10 mouse cellular contexts compared by ENCODE assay signal in genomic region chr7:97356875-97357276, GRCm38 (mm10). TPM values are rescaled to one million over a fixed set of nuclear protein-coding genes. Genes with fewer than 3 reads are reported as not detected.
A peak's percentile ranks its signal among the peaks of the same experiment; 100 is the strongest.
DNase-seq lines count a peak whose midpoint lies in the region; ATAC-seq and TF ChIP-seq lines count a peak whose summit lies in the region.
"Had no signal": no experiment of that assay in that cellular context is flagged by ENCODE, and none has a peak within 500 bp of the region (broad histone marks: within the 10 kb centered on the region; RNA-seq: fewer than 3 reads in every experiment).

No protein-coding gene starts in this region.

- H3K36me3 ChIP-seq in kidney, adult 2 months (ENCODE audit: control insufficient read depth, insufficient read depth, low read length), result no peaks in the 10 kb centered on the region
- no peaks in the 10 kb centered on the region for H3K36me3 ChIP-seq in kidney, embryonic 14.5 days (ENCODE audit: control insufficient read depth, insufficient read depth, low read length)
- no peaks in the 10 kb centered on the region for H3K36me3 ChIP-seq in lung, postnatal 0 days (ENCODE audit: insufficient read depth, low read length)
- no peaks in the 10 kb centered on the region for H3K36me3 ChIP-seq in hindbrain, embryonic 13.5 days

- H3K9ac ChIP-seq in kidney, embryonic 14.5 days (ENCODE audit: low read depth, low read length), result no peak overlapping the region
- no peak overlapping the region for H3K9ac ChIP-seq in lung, postnatal 0 days (replicated peaks; ENCODE audit: low read depth)
- H3K9ac ChIP-seq in hindbrain, embryonic 13.5 days, result no peak overlapping the region

- H3K9me3 ChIP-seq in kidney, embryonic 14.5 days (ENCODE audit: control insufficient read depth, low read length), result no peaks in the 10 kb centered on the region
- no peaks in the 10 kb centered on the region for H3K9me3 ChIP-seq in lung, postnatal 0 days (ENCODE audit: low read length)
- no peaks in the 10 kb centered on the region for H3K9me3 ChIP-seq in hindbrain, embryonic 13.5 days

- DNase-seq in kidney, adult 2 months, result peak; percentile 34
- DNase-seq in adipocyte (ENCODE audit: low spot score), result peak; percentile 96
- peak; percentile 61 to 63 for DNase-seq in gastrocnemius, adult 8-10 months (ENCODE audit: low spot score in 2 of 2)
- peak; percentile 94 for DNase-seq in lung, postnatal 0 days (ENCODE audit: low spot score)
- no peak for DNase-seq in thymus, postnatal 36 days
- DNase-seq in natural killer cell, adult 2 months (ENCODE audit: low spot score in 2 of 2), result no peak
- DNase-seq: spleen, adult 18-20 months had no signal

- no peak overlapping the region for H3K4me3 ChIP-seq in kidney, adult 2 months (ENCODE audit: insufficient read depth, low read depth, low read length)
- no peak overlapping the region for H3K4me3 ChIP-seq in kidney, embryonic 14.5 days (ENCODE audit: low read length)
- no peak overlapping the region for H3K4me3 ChIP-seq in lung, postnatal 0 days (ENCODE audit: low read depth, low read length)
- no peak overlapping the region for H3K4me3 ChIP-seq in hindbrain, embryonic 13.5 days

- no peak overlapping the region for H3K4me2 ChIP-seq in kidney, embryonic 14.5 days (replicated peaks; ENCODE audit: low read depth, low read length)
- no peak overlapping the region for H3K4me2 ChIP-seq in lung, postnatal 0 days (replicated peaks; ENCODE audit: low read depth, low read length)
- no peak overlapping the region for H3K4me2 ChIP-seq in hindbrain, embryonic 13.5 days

- no peak for ATAC-seq in kidney, embryonic 14.5 days (ENCODE audit: low FRiP score, low TSS enrichment)
- ATAC-seq in lung, postnatal 0 days, result peak; percentile 85
- ATAC-seq in hindbrain, embryonic 13.5 days (ENCODE audit: low FRiP score), result no peak
- ATAC-seq: Patski had no signal

- no peak overlapping the region for H3K27ac ChIP-seq in kidney, adult 2 months (ENCODE audit: insufficient read depth, low read depth, low read length)
- H3K27ac ChIP-seq in kidney, embryonic 14.5 days (ENCODE audit: low read depth, low read length), result no peak overlapping the region
- peak overlapping the region; percentile 90 for H3K27ac ChIP-seq in lung, postnatal 0 days (ENCODE audit: low read length)
- H3K27ac ChIP-seq in hindbrain, embryonic 13.5 days, result no peak overlapping the region

- H3K4me1 ChIP-seq in kidney, adult 2 months (ENCODE audit: control insufficient read depth, insufficient read depth, low read length), result no peaks in the 10 kb centered on the region
- no peaks in the 10 kb centered on the region for H3K4me1 ChIP-seq in kidney, embryonic 14.5 days (ENCODE audit: control insufficient read depth, insufficient read depth, low read length)
- peaks cover 3% of the 10 kb centered on the region; the same call in 1 of the 2 replicates for H3K4me1 ChIP-seq in lung, postnatal 0 days (ENCODE audit: insufficient read depth, low read depth, low read length)
- H3K4me1 ChIP-seq in hindbrain, embryonic 13.5 days (replicated peaks), result 0 out of 2 replicates have a peak, but pooled peaks cover 4% of the 10 kb centered on the region

- 70% methylated on average over 5 of the region's 5 CpGs for WGBS in kidney, adult 2 months
- 84% methylated on average over 5 of the region's 5 CpGs for WGBS in kidney, embryonic 14.5 days
- WGBS in lung, postnatal 0 days, result 29% methylated on average over 5 of the region's 5 CpGs
- 78% methylated on average over 5 of the region's 5 CpGs for WGBS in hindbrain, embryonic 13.5 days

- no peak for TF ChIP-seq CTCF in kidney, adult 2 months (conservative IDR thresholded peaks at IDR 0.05; ENCODE audit: insufficient read depth, insufficient read length, low read depth, low read length)
- TF ChIP-seq CTCF in lung, postnatal 0 days (IDR thresholded peaks at IDR 0.05), result peak; percentile 23; the same call in 1 of the 2 replicates

- TF ChIP-seq EP300 in lung, postnatal 0 days (IDR thresholded peaks at IDR 0.05), result peak; percentile 85

- no peak for TF ChIP-seq POLR2A in kidney, adult 2 months (IDR thresholded peaks at IDR 0.05; ENCODE audit: low read depth, low read length)

- no peaks in the 10 kb centered on the region for H3K27me3 ChIP-seq in kidney, adult 2 months (replicated peaks; ENCODE audit: control insufficient read depth, insufficient read depth, low read length)
- no peaks in the 10 kb centered on the region for H3K27me3 ChIP-seq in kidney, embryonic 14.5 days (ENCODE audit: control insufficient read depth, insufficient read depth, low read length)
- no peaks in the 10 kb centered on the region for H3K27me3 ChIP-seq in lung, postnatal 0 days (replicated peaks; ENCODE audit: insufficient read depth, low read length)
- H3K27me3 ChIP-seq in hindbrain, embryonic 13.5 days, result no peaks in the 10 kb centered on the region
- H3K27me3 ChIP-seq: Patski had no signal

RNA-seq across cellular contexts. Expression of gene Alg8, which starts 14.5 kb away (rescaled TPM):
- polyA plus RNA-seq in kidney, adult 2 months (2012; rRNA removed), result 9.9 and 10.4 TPM in 2 replicates
- 48.5 and 48.8 TPM in 2 replicates for polyA plus RNA-seq in kidney, embryonic 14.5 days (2014; fragmentation: Nextera tagmentation; extraction: Ambion mirVana)
- 1 to 10 TPM; 1.9 to 3.9 (median 3.6) TPM for total RNA-seq in gastrocnemius, adult 8-10 months (2022)
- 11.0 TPM in 2 replicates for polyA plus RNA-seq in lung, postnatal 0 days (2015; fragmentation: Nextera tagmentation; extraction: Ambion mirVana)
- polyA plus RNA-seq in hindbrain, embryonic 13.5 days (2015; fragmentation: Nextera tagmentation; extraction: Ambion mirVana), result 16.5 and 17.4 TPM in 2 replicates

RNA-seq across cellular contexts. Expression of gene Kctd21, which starts 24.7 kb away (rescaled TPM):
- 6.3 and 6.8 TPM in 2 replicates for polyA plus RNA-seq in kidney, adult 2 months (2012; rRNA removed)
- 2.2 and 4.6 TPM in 2 replicates for polyA plus RNA-seq in kidney, embryonic 14.5 days (2014; fragmentation: Nextera tagmentation; extraction: Ambion mirVana)
- total RNA-seq in gastrocnemius, adult 8-10 months (2022), result 1 to 10 TPM; 3.3 to 4.1 (median 3.9) TPM
- 5.7 and 6.1 TPM in 2 replicates for polyA plus RNA-seq in lung, postnatal 0 days (2015; fragmentation: Nextera tagmentation; extraction: Ambion mirVana)
- polyA plus RNA-seq in hindbrain, embryonic 13.5 days (2015; fragmentation: Nextera tagmentation; extraction: Ambion mirVana), result 7.6 and 7.9 TPM in 2 replicates

RNA-seq across cellular contexts. Expression of gene Usp35, which starts 25.1 kb away (rescaled TPM):
- 1.8 and 2.7 TPM in 2 replicates for polyA plus RNA-seq in kidney, adult 2 months (2012; rRNA removed)
- 1.8 and 2.4 TPM in 2 replicates for polyA plus RNA-seq in kidney, embryonic 14.5 days (2014; fragmentation: Nextera tagmentation; extraction: Ambion mirVana)
- 1 to 10 TPM in 1 of 4 experiments, under 1 TPM in 3; 0.56 to 1.2 (median 0.80) TPM for total RNA-seq in gastrocnemius, adult 8-10 months (2022)
- 1.5 and 1.6 TPM in 2 replicates for polyA plus RNA-seq in lung, postnatal 0 days (2015; fragmentation: Nextera tagmentation; extraction: Ambion mirVana)
- polyA plus RNA-seq in hindbrain, embryonic 13.5 days (2015; fragmentation: Nextera tagmentation; extraction: Ambion mirVana), result 3.2 and 3.6 TPM in 2 replicates

RNA-seq across cellular contexts. Expression of gene Ndufc2, which starts 42.9 kb away (rescaled TPM):
- polyA plus RNA-seq in kidney, adult 2 months (2012; rRNA removed), result 300 and 389 TPM in 2 replicates
- 370 and 475 TPM in 2 replicates for polyA plus RNA-seq in kidney, embryonic 14.5 days (2014; fragmentation: Nextera tagmentation; extraction: Ambion mirVana)
- 100 to 1,000 TPM; 261 to 279 (median 268) TPM for total RNA-seq in gastrocnemius, adult 8-10 months (2022)
- 461 and 535 TPM in 2 replicates for polyA plus RNA-seq in lung, postnatal 0 days (2015; fragmentation: Nextera tagmentation; extraction: Ambion mirVana)
- polyA plus RNA-seq in hindbrain, embryonic 13.5 days (2015; fragmentation: Nextera tagmentation; extraction: Ambion mirVana), result 445 and 471 TPM in 2 replicates

Comparison
In these comparisons a context has a peak if more than half of its experiments do, and no peak if none do; other contexts are left out.
1. DNase-seq: peak in kidney, adult 2 months (single experiment), adipocyte (single experiment), gastrocnemius, adult 8-10 months (2 of 2) and lung, postnatal 0 days (single experiment); none in thymus, postnatal 36 days (0 of 2) and natural killer cell, adult 2 months (0 of 2).